Mouse (Mus musculus) retina, adult 2 months (tissue): Measurements from ENCODE around the gene Fgfr2.

Source experiments
- DNase-seq: peaks from one replicate; pipeline ENCODE4 v3.0.0-alpha.2; 2012; ENCODE audit warnings: low read depth, low spot score

Fgfr2 gene

GRCm38 (mm10) chr7:131554341-131555180 is 1568.6 kb downstream of the Fgfr2 start:
- DNase-seq = no peak

GRCm38 (mm10) chr7:131553771-131554175 is 1569.4 kb downstream of the Fgfr2 start:
- DNase-seq = no peak

GRCm38 (mm10) chr7:131552781-131553180 is 1570.4 kb downstream of the Fgfr2 start:
- DNase-seq = no peak

- DNase-seq = no peak
These were observed 1571.0 kb downstream of the Fgfr2 start for GRCm38 (mm10) chr7:131551931-131552741.

GRCm38 (mm10) chr7:131551471-131551870 is 1571.7 kb downstream of the Fgfr2 start:
- DNase-seq = no peak

- DNase-seq = no peak
These were observed 1574.7 kb downstream of the Fgfr2 start, which contains the start of gene Hmx2 for GRCm38 (mm10) chr7:131548473-131548872. Gene Hmx2, plus strand, starts transcription at chr7:131548773.

GRCm38 (mm10) chr7:131547481-131547880 is 1575.7 kb downstream of the Fgfr2 start:
- no peak for DNase-seq

GRCm38 (mm10) chr7:131546423-131546822 is 1576.7 kb downstream of the Fgfr2 start:
- no peak for DNase-seq

- no peak for DNase-seq
These were observed 1577.3 kb downstream of the Fgfr2 start for GRCm38 (mm10) chr7:131545701-131546385.

GRCm38 (mm10) chr7:131544871-131545270 is 1578.3 kb downstream of the Fgfr2 start:
- DNase-seq = no peak

- no peak for DNase-seq
These were observed 1579.3 kb downstream of the Fgfr2 start for GRCm38 (mm10) chr7:131543623-131544481.

GRCm38 (mm10) chr7:131542872-131543622 is 1580.1 kb downstream of the Fgfr2 start:
- no peak for DNase-seq

GRCm38 (mm10) chr7:131542115-131542871 is 1580.9 kb downstream of the Fgfr2 start, which contains the start of gene Hmx3:
Gene Hmx3, plus strand, starts transcription at chr7:131542867.
- no peak for DNase-seq

GRCm38 (mm10) chr7:131541184-131542114 is 1581.7 kb downstream of the Fgfr2 start:
- no peak for DNase-seq

- no peak for DNase-seq
These were observed 1583.2 kb downstream of the Fgfr2 start for GRCm38 (mm10) chr7:131539979-131540378.

GRCm38 (mm10) chr7:131503739-131504138 is 1619.4 kb downstream of the Fgfr2 start:
- DNase-seq = no peak

GRCm38 (mm10) chr7:131478403-131478802 is 1644.7 kb downstream of the Fgfr2 start:
- DNase-seq = no peak

- no peak for DNase-seq
These were observed 1646.0 kb downstream of the Fgfr2 start for GRCm38 (mm10) chr7:131477140-131477539.
